Mouse (Mus musculus): ENCODE data around the gene Mapk1ip1l.

Gene Mapk1ip1l

DNA sequence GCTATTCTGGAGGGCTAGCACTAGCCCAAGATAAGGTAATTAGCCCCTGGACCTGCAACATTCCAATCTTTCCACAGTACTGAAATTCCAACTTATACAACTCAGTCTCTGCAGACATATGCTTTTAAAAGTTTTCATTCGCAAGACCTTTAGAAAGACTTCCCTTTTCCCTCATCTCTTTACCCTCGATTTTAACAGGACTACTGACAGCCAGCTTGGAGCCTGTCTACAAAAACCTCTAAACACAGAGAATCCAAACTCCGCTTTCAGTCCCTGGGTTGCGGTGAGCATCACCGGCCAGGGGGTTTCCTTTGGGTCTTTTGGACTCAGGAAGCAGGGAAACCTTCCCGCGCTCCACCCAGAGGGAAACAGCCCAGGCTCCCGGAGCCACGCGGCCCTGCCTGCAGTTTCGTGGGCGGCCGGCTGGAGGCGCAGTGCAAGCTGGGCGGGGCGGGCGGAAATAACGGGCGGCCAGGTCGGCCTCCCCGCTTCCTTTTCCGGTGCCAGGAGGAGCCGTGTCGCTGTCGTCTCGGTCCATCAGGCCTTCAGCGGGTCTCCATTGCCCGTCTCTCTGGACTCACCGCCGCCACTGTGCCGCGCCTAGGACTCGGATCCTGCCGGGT is at the start of gene Mapk1ip1l:
Gene Mapk1ip1l (plus strand): TSS at position 482 of the 623 bp plus-strand sequence.
- DNase-seq (ENCODE audit: extremely low read depth, low read depth), result peak; percentile 55

DNA sequence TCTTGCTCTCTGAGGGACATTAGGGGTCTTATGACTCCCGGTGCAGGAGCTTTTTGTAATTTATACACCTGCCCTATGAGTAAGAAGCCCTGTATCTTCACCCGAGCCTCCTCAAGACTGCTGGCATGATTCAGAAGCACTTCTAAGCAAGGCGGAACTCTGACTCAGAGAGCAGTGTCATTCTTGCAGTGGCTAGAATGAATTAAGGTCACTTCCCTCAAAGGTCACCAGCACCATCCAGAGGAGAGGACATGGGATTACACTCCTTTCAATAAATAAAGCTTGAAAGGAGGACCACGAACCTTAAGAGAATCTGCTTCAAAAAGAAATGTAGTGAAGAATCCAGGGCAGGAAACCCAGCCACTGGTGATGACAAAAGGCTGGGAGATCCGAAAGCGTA is 48.2 kb upstream of the Mapk1ip1l start:
- DNase-seq (ENCODE audit: extremely low read depth, low read depth), result no peak

DNA sequence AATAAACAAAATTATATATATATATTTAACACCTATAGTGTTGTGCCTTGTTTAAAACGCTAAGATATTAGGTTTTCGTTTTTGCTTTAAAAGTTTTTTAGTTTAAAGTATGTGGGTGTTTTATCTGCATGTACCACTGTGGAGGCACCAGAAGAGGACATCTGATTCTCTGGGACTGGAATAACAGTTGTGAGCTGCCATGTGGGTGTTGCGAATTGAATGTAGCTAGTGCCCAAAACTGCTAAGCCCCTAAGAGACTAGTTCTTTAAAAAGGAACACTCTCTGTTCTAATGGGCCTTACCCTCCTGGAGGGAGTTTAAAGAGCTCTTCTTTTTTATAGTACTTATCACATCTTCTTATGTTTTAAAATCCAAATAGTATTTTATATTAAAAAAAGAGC is 33.2 kb upstream of the Mapk1ip1l start:
- DNase-seq (ENCODE audit: extremely low read depth, low read depth), result no peak

- no peak for DNase-seq (ENCODE audit: extremely low read depth, low read depth)
Observed at GRCm38 (mm10) chr14:47265829-47266228, 32.2 kb upstream of the Mapk1ip1l start.

- DNase-seq (ENCODE audit: extremely low read depth, low read depth), result no peak
Observed at GRCm38 (mm10) chr14:47269056-47269455, 29.0 kb upstream of the Mapk1ip1l start.

- DNase-seq (ENCODE audit: extremely low read depth, low read depth), result no peak
Observed at GRCm38 (mm10) chr14:47269706-47270105, 28.4 kb upstream of the Mapk1ip1l start.

GRCm38 (mm10) chr14:47273751-47274150 is 24.3 kb upstream of the Mapk1ip1l start:
- no peak for DNase-seq (ENCODE audit: extremely low read depth, low read depth)

DNA sequence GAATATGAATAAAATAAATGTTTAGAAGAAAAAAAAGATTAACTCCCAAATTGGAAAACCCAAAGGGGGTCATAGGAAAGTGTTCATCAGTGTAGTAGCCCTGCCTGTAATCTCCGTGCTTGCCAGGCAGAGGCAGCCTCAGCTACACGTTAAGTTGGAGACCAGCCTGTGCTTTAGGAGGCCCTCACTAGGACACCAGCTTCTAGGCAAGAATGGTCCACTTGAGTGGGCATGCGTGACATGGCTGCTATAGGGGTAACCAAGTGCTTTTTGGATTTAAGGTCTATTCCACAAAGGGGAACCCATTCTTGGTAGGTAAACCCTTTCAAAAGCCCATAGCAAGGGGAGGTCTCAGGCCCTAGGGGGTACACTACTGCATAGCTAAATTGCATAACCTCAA is 22.6 kb upstream of the Mapk1ip1l start:
- DNase-seq (ENCODE audit: extremely low read depth, low read depth), result peak; percentile 41

DNA sequence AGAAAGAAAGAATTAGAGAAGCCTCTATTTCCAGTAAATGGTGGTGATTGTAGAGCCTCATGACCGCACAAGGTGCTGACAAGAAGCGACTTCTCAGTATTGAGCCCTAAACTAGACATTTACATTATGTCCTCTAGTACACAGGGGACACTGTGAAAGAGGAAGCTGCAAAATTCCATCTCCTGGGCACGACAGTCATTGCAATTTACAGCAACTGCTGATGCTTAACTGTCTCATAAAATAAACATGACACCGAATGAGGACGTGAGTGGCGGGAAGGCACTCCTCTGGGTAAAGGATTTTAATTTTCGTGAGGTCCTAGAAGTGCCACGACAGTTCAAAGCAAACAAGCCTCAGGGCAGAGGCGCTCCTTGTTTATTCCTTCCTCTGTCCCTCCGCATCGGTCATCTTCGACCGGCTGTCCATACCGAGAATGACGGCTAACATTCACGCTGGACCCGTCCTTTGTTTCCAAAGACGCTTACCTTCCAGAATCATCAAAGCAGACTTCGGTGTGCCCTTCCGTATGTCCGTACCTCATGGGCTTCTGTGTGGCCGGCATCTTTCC is 21.9 kb upstream of the Mapk1ip1l start:
- peak; percentile 82 for DNase-seq (ENCODE audit: extremely low read depth, low read depth)

- DNase-seq (ENCODE audit: extremely low read depth, low read depth), result peak; percentile 71
Observed at GRCm38 (mm10) chr14:47276637-47277393, 21.3 kb upstream of the Mapk1ip1l start, which contains the start of the genes Wdhd1 and Socs4. TSS of gene Wdhd1 (minus strand) at chr14:47276857. TSS of gene Socs4 (plus strand) at chr14:47276931.

DNA sequence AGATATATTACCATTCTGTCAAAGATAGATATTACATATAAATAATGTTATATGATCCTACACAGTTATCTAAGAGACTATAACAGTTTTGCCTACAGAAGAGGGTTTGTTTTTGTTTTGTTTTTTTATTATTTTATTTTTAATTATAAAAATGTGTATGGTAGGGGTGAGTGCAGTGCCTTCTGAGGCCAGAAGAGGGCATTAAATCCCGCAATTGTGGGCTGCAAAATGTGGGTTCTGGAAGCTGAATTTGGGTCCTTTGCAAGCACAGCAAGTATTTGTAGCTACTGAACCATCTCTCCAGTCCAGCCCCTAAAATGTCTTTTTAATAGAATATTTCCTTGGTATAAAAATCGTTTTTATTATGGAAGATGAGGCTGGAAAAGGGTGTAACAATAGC is 19.0 kb upstream of the Mapk1ip1l start:
- DNase-seq (ENCODE audit: extremely low read depth, low read depth), result no peak

DNA sequence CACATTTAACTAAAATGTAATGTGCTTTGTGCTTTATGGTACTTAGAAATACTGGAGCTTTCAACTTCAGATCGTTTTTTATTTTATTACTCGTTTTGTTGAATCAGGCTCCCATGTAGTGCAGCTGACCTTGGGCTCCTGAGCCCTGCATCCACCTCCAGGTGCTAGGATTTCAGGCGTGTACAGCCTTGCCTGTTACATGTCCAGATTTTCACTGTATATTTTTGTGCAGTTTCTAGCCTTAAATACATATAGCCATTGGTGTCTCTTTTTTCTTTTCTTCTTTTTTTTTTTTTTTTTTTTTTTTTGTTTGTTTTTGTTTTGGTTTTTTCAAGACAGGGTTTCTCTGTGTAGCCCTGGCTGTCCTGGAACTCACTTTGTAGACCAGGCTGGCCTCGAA is 16.5 kb upstream of the Mapk1ip1l start:
- DNase-seq (ENCODE audit: extremely low read depth, low read depth), result no peak

- DNase-seq (ENCODE audit: extremely low read depth, low read depth), result no peak
Observed at GRCm38 (mm10) chr14:47283568-47283967, 14.5 kb upstream of the Mapk1ip1l start.

DNA sequence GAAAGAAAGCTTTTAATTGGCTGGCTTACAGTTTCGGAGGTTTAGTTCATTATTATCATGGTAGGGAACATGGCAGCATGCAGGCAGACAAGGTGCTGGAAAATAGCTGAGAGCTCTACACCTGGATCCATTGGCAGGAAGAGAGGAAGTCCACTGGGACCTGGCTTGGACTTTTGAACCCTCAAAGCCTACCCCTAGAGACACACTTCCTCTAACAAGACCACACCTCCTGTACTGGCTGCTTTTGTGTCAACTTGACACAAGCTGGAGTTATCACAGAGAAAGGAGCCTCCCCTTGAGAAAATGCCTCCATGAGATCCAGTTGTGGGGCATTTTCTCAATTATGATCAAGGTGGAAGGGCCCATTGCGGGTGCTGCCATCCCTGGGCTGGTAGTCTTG is 12.8 kb upstream of the Mapk1ip1l start:
- peak; percentile 41 for DNase-seq (ENCODE audit: extremely low read depth, low read depth)

DNA sequence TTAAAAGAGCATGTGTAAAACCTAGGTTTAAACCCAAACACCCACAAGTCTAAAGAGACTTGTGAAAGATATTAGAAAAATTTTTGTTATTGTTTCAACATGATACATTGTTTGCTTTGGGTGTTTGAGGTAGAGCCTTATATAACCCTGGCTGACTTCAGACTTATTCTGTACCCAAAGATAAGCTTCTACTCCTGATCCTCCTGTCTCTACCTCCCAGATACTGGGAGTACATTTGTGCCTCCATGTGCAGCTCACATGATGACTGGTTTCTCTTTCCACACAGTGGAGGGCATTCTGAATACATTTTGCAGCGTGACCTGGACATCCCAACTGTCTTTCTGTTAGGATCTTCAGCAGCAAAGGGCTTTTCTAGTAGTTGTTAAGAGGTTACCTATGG is 11.9 kb upstream of the Mapk1ip1l start:
- DNase-seq (ENCODE audit: extremely low read depth, low read depth), result no peak

DNA sequence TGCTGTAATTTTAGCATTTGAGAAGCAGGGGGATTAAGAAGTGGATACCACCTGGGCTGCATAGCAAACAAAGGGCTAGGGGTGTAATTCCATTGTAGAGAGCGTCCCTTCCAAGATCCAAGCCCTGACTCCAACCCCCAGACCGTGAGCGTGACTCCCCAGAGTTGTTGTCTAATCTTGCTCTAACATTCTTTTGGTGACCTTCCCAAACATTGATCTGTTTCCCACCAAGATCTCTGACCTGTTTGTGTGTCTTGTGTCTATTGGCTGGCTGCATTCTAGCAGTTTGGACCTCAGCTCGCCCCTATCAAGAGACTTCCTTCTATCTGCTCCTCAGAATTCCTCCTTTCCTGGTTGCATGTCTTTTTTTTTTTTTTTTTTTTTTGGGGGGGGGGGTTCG is 11.0 kb upstream of the Mapk1ip1l start:
- DNase-seq (ENCODE audit: extremely low read depth, low read depth), result no peak

GRCm38 (mm10) chr14:47291772-47292171 is 6.3 kb upstream of the Mapk1ip1l start:
- DNase-seq (ENCODE audit: extremely low read depth, low read depth), result no peak

DNA sequence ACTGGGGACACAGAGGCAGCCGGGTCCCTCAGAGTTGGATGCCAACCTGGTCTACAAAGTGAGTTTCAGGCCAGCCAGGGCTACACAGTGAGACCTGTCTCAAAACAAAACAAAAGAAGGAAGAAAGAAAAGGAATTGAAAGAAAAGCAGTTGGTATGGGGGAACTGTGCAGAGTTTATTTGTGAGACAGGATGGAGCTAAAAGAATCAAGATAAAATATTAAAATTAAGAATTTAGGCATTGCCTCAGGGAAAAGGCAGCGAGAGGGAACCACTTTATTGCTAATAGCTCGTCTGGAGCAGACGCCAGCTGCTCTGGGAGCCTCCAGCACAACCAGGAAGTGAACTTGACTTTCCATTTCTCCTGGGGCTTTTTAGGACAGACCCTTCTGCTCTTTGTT is 3.9 kb upstream of the Mapk1ip1l start:
- DNase-seq (ENCODE audit: extremely low read depth, low read depth), result no peak

DNA sequence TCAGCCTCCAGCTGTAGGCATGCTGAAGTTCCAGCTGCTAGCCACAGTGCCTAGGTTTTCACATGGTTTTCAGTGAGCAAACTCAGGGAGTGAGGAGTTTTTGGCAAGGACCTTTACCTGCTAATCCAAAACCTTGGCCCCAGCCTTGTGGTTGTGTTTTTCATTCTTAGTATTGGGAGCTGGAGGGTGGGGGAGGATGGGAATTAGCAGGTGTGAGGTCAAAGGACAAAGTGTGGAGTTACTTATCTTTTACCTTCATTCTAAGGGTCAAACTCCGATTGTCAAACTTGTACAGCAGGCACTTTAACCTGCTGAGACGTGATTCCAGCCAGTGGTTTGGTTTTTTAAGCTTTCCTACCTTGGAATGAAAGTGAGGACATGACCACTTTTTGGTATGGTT is 1.8 kb upstream of the Mapk1ip1l start:
- DNase-seq (ENCODE audit: extremely low read depth, low read depth), result no peak

DNA sequence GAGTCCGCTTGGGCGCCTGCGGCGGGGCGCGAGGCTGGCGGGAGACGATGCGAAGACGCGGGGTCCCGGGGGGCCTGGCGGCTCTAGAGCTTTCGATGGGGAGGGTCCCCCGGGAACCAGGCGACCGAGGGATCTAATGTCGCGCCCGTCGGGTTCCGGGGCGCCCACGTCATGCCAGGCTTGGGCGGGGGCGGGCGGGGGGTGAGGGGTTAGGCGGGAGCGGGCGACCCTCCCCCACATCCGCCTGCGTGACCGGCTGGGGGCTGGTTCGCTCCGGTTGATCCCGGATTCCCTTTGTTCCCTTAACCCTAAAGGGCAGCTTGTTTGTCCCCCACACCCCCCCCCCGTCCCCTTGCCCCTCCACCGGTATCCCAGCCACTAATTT is 334 bp downstream of the Mapk1ip1l start:
- no peak for DNase-seq (ENCODE audit: extremely low read depth, low read depth)

GRCm38 (mm10) chr14:47298819-47299261 is 774 bp downstream of the Mapk1ip1l start:
- no peak for DNase-seq (ENCODE audit: extremely low read depth, low read depth)

DNA sequence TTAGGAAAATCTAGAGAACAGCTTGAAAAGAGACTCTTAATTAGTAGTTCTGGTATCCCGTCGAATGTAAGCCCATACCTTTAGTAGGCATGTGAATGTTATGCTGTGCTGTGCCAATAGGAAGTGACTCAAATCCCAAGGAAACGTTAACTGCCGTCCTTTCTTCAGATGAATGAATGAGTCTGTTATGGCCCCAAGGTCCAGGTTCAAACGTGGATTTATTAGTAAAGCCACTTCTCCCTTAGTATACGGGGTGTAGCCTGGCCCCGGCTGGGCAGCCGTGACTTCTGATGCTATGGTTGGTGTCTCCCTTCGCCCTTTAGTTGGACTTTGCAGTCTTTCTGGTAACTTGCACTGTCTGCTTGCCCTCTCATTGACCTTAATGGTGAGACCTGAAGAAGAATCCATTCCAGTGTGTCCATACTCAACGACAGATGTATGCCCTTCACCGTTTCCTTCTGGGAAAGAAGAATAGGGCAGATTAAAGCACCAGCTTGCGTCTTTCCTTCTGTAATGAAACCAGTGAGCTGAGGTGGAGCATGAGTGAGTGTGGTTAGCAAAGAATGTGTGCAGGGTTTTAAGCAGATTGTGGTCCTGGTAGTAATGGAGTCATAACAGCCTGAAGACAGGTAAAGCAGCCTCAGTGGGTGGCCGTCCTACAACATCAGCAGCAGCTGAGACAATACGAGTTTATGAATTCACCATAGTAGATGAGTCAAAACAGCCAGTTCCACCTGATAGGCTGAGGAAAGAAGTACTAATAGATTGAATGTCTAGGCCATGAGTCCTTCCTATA is 5.0 kb downstream of the Mapk1ip1l start:
- DNase-seq (ENCODE audit: extremely low read depth, low read depth), result no peak

Data from MEL-GATA-1-ER (cell line).